Mouse (Mus musculus): ENCODE results near the gene Rsbn1l. TPM values are rescaled to one million over a fixed set of nuclear protein-coding genes. Genes with fewer than 3 reads are reported as not detected.

The Rsbn1l gene
- polyA plus RNA-seq, 1 experiment from 2014 or later: 5.9 TPM

- Histone ChIP-seq H3K4me1 (peaks cover 16% of the 10 kb centered on the region), H3K27ac (no peak overlapping the region), H3K9ac (peak overlapping the region; percentile 4; the same call in 1 of the 2 replicates), H3K4me2 (peak overlapping the region; percentile 77), H3K27me3 (no peaks in the 10 kb centered on the region), H3K36me3 (peaks cover 13% of the 10 kb centered on the region), H3K9me3 (no peaks in the 10 kb centered on the region), H3K4me3 (0 out of 2 replicates have a peak overlapping the region, but pooled peaks have one; percentile 90)
- 79% methylated on average over 4 of the region's 4 CpGs for WGBS
- no peak for ATAC-seq (ENCODE audit: insufficient number of reproducible peaks, insufficient read depth, low FRiP score, low TSS enrichment, low read depth)
Measured at GRCm38 (mm10) chr5:20884036-20884620, 72.1 kb downstream of the Rsbn1l start.

- H3K9me3 ChIP-seq: no peaks in the 10 kb centered on the region
- H3K9ac ChIP-seq: peak within 1 kb of the TSS; percentile 90
- peak within 1 kb of the TSS; percentile 93 for H3K27ac ChIP-seq
- WGBS: under 1% methylated on average over 87 of the region's 94 CpGs
- peak within 1 kb of the TSS; percentile 77 for H3K4me2 ChIP-seq
- H3K4me1 ChIP-seq: peaks cover 16% of the 10 kb centered on the region
- peaks cover 13% of the 10 kb centered on the region for H3K36me3 ChIP-seq
- H3K27me3 ChIP-seq: no peaks in the 10 kb centered on the region
- ATAC-seq (ENCODE audit: insufficient number of reproducible peaks, insufficient read depth, low FRiP score, low TSS enrichment, low read depth): peak; percentile 98
- H3K4me3 ChIP-seq: peak within 1 kb of the TSS; percentile 90
Measured at GRCm38 (mm10) chr5:20881915-20882800, 74.0 kb downstream of the Rsbn1l start, which contains the start of the genes Phtf2 and Tmem60. Gene Phtf2, minus strand, starts transcription at chr5:20882124. Gene Tmem60, plus strand, starts transcription at chr5:20882191.

- H3K9me3 ChIP-seq: no peaks in the 10 kb centered on the region
- H3K36me3 ChIP-seq: peaks cover 10% of the 10 kb centered on the region
- H3K4me1 ChIP-seq: peaks cover 16% of the 10 kb centered on the region
- H3K9ac ChIP-seq: peak overlapping the region; percentile 90
- H3K27ac ChIP-seq: peak overlapping the region; percentile 93
- ATAC-seq (ENCODE audit: insufficient number of reproducible peaks, insufficient read depth, low FRiP score, low TSS enrichment, low read depth): peak; percentile 32
- no peaks in the 10 kb centered on the region for H3K27me3 ChIP-seq
- H3K4me3 ChIP-seq: peak overlapping the region; percentile 90
- peak overlapping the region; percentile 63 for H3K4me2 ChIP-seq
- WGBS: 3% methylated on average over 27 of the region's 64 CpGs
Measured at GRCm38 (mm10) chr5:20880797-20881775, 75.1 kb downstream of the Rsbn1l start.

GRCm38 (mm10) chr5:20880386-20880785, 75.8 kb downstream of the Rsbn1l start:
- no peak for ATAC-seq (ENCODE audit: insufficient number of reproducible peaks, insufficient read depth, low FRiP score, low TSS enrichment, low read depth)
- 65% methylated on average over 2 of the region's 2 CpGs for WGBS

GRCm38 (mm10) chr5:20876934-20877426, 79.2 kb downstream of the Rsbn1l start:
- Histone ChIP-seq H3K27me3 (no peaks in the 10 kb centered on the region), H3K27ac (no peak overlapping the region), H3K9ac (no peak overlapping the region), H3K4me3 (no peak overlapping the region), H3K4me2 (no peak overlapping the region), H3K4me1 (peaks cover 4% of the 10 kb centered on the region; the same call in 1 of the 2 replicates), H3K9me3 (no peaks in the 10 kb centered on the region), H3K36me3 (no peaks in the 10 kb centered on the region)
- ATAC-seq (ENCODE audit: insufficient number of reproducible peaks, insufficient read depth, low FRiP score, low TSS enrichment, low read depth): no peak
- WGBS: 21% methylated on average over 1 of the region's 1 CpGs

More at GRCm38 (mm10) chr5:20880386-20880785, 75.8 kb downstream of the Rsbn1l start:
- peaks cover 4% of the 10 kb centered on the region for H3K36me3 ChIP-seq
- no peaks in the 10 kb centered on the region for H3K27me3 ChIP-seq
- H3K4me3 ChIP-seq: peak overlapping the region; percentile 90
- H3K9ac ChIP-seq: peak overlapping the region; percentile 54; the same call in 1 of the 2 replicates
- H3K4me2 ChIP-seq: peak overlapping the region; percentile 63
- H3K9me3 ChIP-seq: no peaks in the 10 kb centered on the region
- H3K4me1 ChIP-seq: peaks cover 16% of the 10 kb centered on the region
- no peak overlapping the region for H3K27ac ChIP-seq

GRCm38 (mm10) chr5:20873146-20873545, 83.1 kb downstream of the Rsbn1l start:
- Histone ChIP-seq H3K9me3 (no peaks in the 10 kb centered on the region), H3K27ac (no peak overlapping the region), H3K4me1 (no peaks in the 10 kb centered on the region), H3K36me3 (no peaks in the 10 kb centered on the region), H3K9ac (no peak overlapping the region), H3K27me3 (no peaks in the 10 kb centered on the region), H3K4me3 (no peak overlapping the region), H3K4me2 (no peak overlapping the region)
- ATAC-seq (ENCODE audit: insufficient number of reproducible peaks, insufficient read depth, low FRiP score, low TSS enrichment, low read depth): no peak
- 85% methylated on average over 1 of the region's 1 CpGs for WGBS

GRCm38 (mm10) chr5:20865193-20865755, 90.9 kb downstream of the Rsbn1l start:
- H3K9me3 ChIP-seq: no peaks in the 10 kb centered on the region
- no peak overlapping the region for H3K27ac ChIP-seq
- H3K4me1 ChIP-seq: peaks cover 28% of the 10 kb centered on the region
- ATAC-seq (ENCODE audit: insufficient number of reproducible peaks, insufficient read depth, low FRiP score, low TSS enrichment, low read depth): no peak
- H3K36me3 ChIP-seq: no peaks in the 10 kb centered on the region
- H3K27me3 ChIP-seq: no peaks in the 10 kb centered on the region
- H3K4me2 ChIP-seq: no peak overlapping the region
- 49% methylated on average over 2 of the region's 2 CpGs for whole genome bisulfite sequencing
- H3K4me3 ChIP-seq: no peak overlapping the region
- H3K9ac ChIP-seq: no peak overlapping the region

- Histone ChIP-seq H3K27me3 (no peaks in the 10 kb centered on the region), H3K4me2 (no peak overlapping the region), H3K4me1 (peaks cover 28% of the 10 kb centered on the region), H3K36me3 (no peaks in the 10 kb centered on the region), H3K9ac (no peak overlapping the region), H3K4me3 (no peak overlapping the region), H3K9me3 (no peaks in the 10 kb centered on the region), H3K27ac (no peak overlapping the region)
- 59% methylated on average over 4 of the region's 4 CpGs for WGBS
- ATAC-seq (ENCODE audit: insufficient number of reproducible peaks, insufficient read depth, low FRiP score, low TSS enrichment, low read depth): no peak
Measured at GRCm38 (mm10) chr5:20864216-20864969, 91.8 kb downstream of the Rsbn1l start.

- no peaks in the 10 kb centered on the region for H3K27me3 ChIP-seq
- no peaks in the 10 kb centered on the region; the same call in 1 of the 2 replicates for H3K9me3 ChIP-seq
- peaks cover 23% of the 10 kb centered on the region for H3K4me1 ChIP-seq
- H3K27ac ChIP-seq: no peak overlapping the region
- H3K36me3 ChIP-seq: no peaks in the 10 kb centered on the region
- H3K9ac ChIP-seq: no peak overlapping the region
- no peak for ATAC-seq (ENCODE audit: insufficient number of reproducible peaks, insufficient read depth, low FRiP score, low TSS enrichment, low read depth)
- 87% methylated on average over 2 of the region's 2 CpGs for WGBS
- H3K4me3 ChIP-seq: no peak overlapping the region
- no peak overlapping the region for H3K4me2 ChIP-seq
Measured at GRCm38 (mm10) chr5:20861901-20862300, 94.3 kb downstream of the Rsbn1l start.

- no peaks in the 10 kb centered on the region for H3K36me3 ChIP-seq
- no peak for ATAC-seq (ENCODE audit: insufficient number of reproducible peaks, insufficient read depth, low FRiP score, low TSS enrichment, low read depth)
- no peak overlapping the region for H3K27ac ChIP-seq
- H3K4me2 ChIP-seq: no peak overlapping the region
- H3K9me3 ChIP-seq: no peaks in the 10 kb centered on the region; the same call in 1 of the 2 replicates
- WGBS: 88% methylated on average over 4 of the region's 4 CpGs
- H3K27me3 ChIP-seq: no peaks in the 10 kb centered on the region
- peaks cover 16% of the 10 kb centered on the region for H3K4me1 ChIP-seq
- H3K4me3 ChIP-seq: no peak overlapping the region
- H3K9ac ChIP-seq: no peak overlapping the region
Measured at GRCm38 (mm10) chr5:20860565-20860964, 95.6 kb downstream of the Rsbn1l start.
